ENCODE assay signal across 9 mouse cellular contexts in the genomic region with DNA sequence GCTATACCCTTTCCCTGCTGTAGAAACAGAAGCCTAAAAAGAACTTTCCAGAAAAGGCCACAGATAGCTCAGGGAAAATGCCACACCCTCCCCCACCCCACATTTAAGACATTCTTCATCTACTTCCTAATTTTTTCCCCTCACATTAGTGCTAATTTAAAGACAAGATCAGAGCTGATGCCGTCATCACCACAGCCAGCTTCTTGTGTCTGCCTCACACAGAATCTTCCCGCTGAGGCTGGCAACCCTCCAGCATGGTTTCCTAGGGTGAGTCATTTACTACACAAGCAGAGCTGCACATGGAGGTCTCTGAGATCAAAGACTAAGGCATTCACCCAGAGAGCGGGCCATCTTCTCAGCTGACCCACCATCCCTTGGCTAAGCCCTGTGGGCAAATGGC. TPM values are rescaled to one million over a fixed set of nuclear protein-coding genes. Genes with fewer than 3 reads are reported as not detected.
DNase-seq lines count a peak whose midpoint lies in the region; ATAC-seq lines count a peak whose summit lies in the region.
"Had no signal": no experiment of that assay in that cellular context is flagged by ENCODE, and none has a peak within 500 bp of the region (broad histone marks: within the 10 kb centered on the region; RNA-seq: fewer than 3 reads in every experiment).

No protein-coding gene starts in this region.

- peak; percentile 44 to 76 for DNase-seq in kidney, postnatal 36 days
- peak; percentile 30 for DNase-seq in adipocyte (ENCODE audit: low spot score)
- DNase-seq in fibroblast of lung, adult 2 months (ENCODE audit: low read depth), result peak; percentile 40
- DNase-seq in lung, postnatal 10 days, result peak; percentile 76
- DNase-seq in embryo, embryonic 11 days, result no peak
- DNase-seq in hindbrain, embryonic 14.5 days (ENCODE audit: low spot score), result no peak

- H3K27ac ChIP-seq in kidney, embryonic 16.5 days (ENCODE audit: low read length), result no peak overlapping the region
- H3K27ac ChIP-seq in hindbrain, embryonic 14.5 days, result no peak overlapping the region
- no peak overlapping the region for H3K27ac ChIP-seq in intestine, embryonic 15.5 days
- H3K27ac ChIP-seq: limb, embryonic 15.5 days had no signal

- no peaks in the 10 kb centered on the region for H3K4me1 ChIP-seq in kidney, embryonic 16.5 days (ENCODE audit: insufficient read depth, low read length)
- H3K4me1 ChIP-seq in hindbrain, embryonic 14.5 days (replicated peaks; ENCODE audit: control insufficient read depth, insufficient read depth, low read length), result no peaks in the 10 kb centered on the region
- no peaks in the 10 kb centered on the region for H3K4me1 ChIP-seq in intestine, embryonic 15.5 days (replicated peaks)

- no peaks in the 10 kb centered on the region for H3K27me3 ChIP-seq in kidney, embryonic 16.5 days (ENCODE audit: insufficient read depth, low read length)
- H3K27me3 ChIP-seq in hindbrain, embryonic 14.5 days (ENCODE audit: control insufficient read depth, insufficient read depth, low read length), result no peaks in the 10 kb centered on the region
- H3K27me3 ChIP-seq in intestine, embryonic 15.5 days (replicated peaks), result no peaks in the 10 kb centered on the region
- H3K27me3 ChIP-seq: limb, embryonic 15.5 days had no signal

- H3K4me3 ChIP-seq in kidney, embryonic 16.5 days (ENCODE audit: low read length), result no peak overlapping the region
- no peak overlapping the region for H3K4me3 ChIP-seq in hindbrain, embryonic 14.5 days (replicated peaks; ENCODE audit: low read length)
- no peak overlapping the region for H3K4me3 ChIP-seq in intestine, embryonic 15.5 days (replicated peaks)
- H3K4me3 ChIP-seq: limb, embryonic 15.5 days had no signal

- H3K9me3 ChIP-seq in kidney, embryonic 16.5 days (ENCODE audit: low read length), result no peaks in the 10 kb centered on the region
- H3K9me3 ChIP-seq in hindbrain, embryonic 14.5 days (ENCODE audit: control insufficient read depth, low read length), result no peaks in the 10 kb centered on the region
- no peaks in the 10 kb centered on the region for H3K9me3 ChIP-seq in intestine, embryonic 15.5 days
- H3K9me3 ChIP-seq: limb, embryonic 15.5 days had no signal

- no peak overlapping the region for H3K4me2 ChIP-seq in kidney, embryonic 16.5 days (replicated peaks; ENCODE audit: low read depth, low read length)
- no peak overlapping the region for H3K4me2 ChIP-seq in hindbrain, embryonic 14.5 days (replicated peaks)
- no peak overlapping the region for H3K4me2 ChIP-seq in intestine, embryonic 15.5 days (replicated peaks)
- H3K4me2 ChIP-seq: limb, embryonic 15.5 days had no signal

- no peak overlapping the region for H3K9ac ChIP-seq in kidney, embryonic 16.5 days (replicated peaks; ENCODE audit: low read length)
- H3K9ac ChIP-seq in hindbrain, embryonic 14.5 days, result no peak overlapping the region
- no peak overlapping the region for H3K9ac ChIP-seq in intestine, embryonic 15.5 days
- H3K9ac ChIP-seq: limb, embryonic 15.5 days had no signal

- H3K36me3 ChIP-seq in kidney, embryonic 16.5 days (ENCODE audit: insufficient read depth, low read length), result no peaks in the 10 kb centered on the region
- no peaks in the 10 kb centered on the region for H3K36me3 ChIP-seq in hindbrain, embryonic 14.5 days (replicated peaks; ENCODE audit: control insufficient read depth, insufficient read depth)
- no peaks in the 10 kb centered on the region for H3K36me3 ChIP-seq in intestine, embryonic 15.5 days

- WGBS in kidney, embryonic 16.5 days, result 47% methylated on average over 3 of the region's 3 CpGs
- 43% methylated on average over 3 of the region's 3 CpGs for WGBS in hindbrain, embryonic 14.5 days
- 47% methylated on average over 3 of the region's 3 CpGs for WGBS in intestine, embryonic 15.5 days

- ATAC-seq in kidney, embryonic 16.5 days (ENCODE audit: low FRiP score, low TSS enrichment), result no peak
- no peak for ATAC-seq in hindbrain, embryonic 14.5 days (ENCODE audit: low FRiP score)
- no peak for ATAC-seq in intestine, embryonic 15.5 days

RNA-seq across cellular contexts. Expression of gene C1qtnf2, which starts 21.5 kb away (rescaled TPM):
- 17.8 and 20.8 TPM in 2 replicates for polyA plus RNA-seq in kidney, embryonic 16.5 days (2015; fragmentation: Nextera tagmentation; extraction: Ambion mirVana)
- polyA plus RNA-seq in hindbrain, embryonic 14.5 days (2014; fragmentation: Nextera tagmentation; extraction: Ambion mirVana), result 11.8 and 13.5 TPM in 2 replicates
- 6.3 and 6.6 TPM in 2 replicates for polyA plus RNA-seq in intestine, embryonic 15.5 days (2015; fragmentation: Nextera tagmentation; extraction: Ambion mirVana)

RNA-seq across cellular contexts. Expression of gene Ccnjl, which starts 33.1 kb away (rescaled TPM):
- 26.4 and 29.9 TPM in 2 replicates for polyA plus RNA-seq in kidney, embryonic 16.5 days (2015; fragmentation: Nextera tagmentation; extraction: Ambion mirVana)
- 10.9 and 11.9 TPM in 2 replicates for polyA plus RNA-seq in hindbrain, embryonic 14.5 days (2014; fragmentation: Nextera tagmentation; extraction: Ambion mirVana)
- polyA plus RNA-seq in intestine, embryonic 15.5 days (2015; fragmentation: Nextera tagmentation; extraction: Ambion mirVana), result 15.9 and 16.6 TPM in 2 replicates

Comparison
In these comparisons a context has a peak if more than half of its experiments do, and no peak if none do; other contexts are left out.
1. DNase-seq: peak in kidney, postnatal 36 days (2 of 2), adipocyte (single experiment), fibroblast of lung, adult 2 months (single experiment) and lung, postnatal 10 days (single experiment); none in embryo, embryonic 11 days (single experiment) and hindbrain, embryonic 14.5 days (single experiment).